Mouse (Mus musculus): ENCODE measurements around the gene Gm13279. TPM values are rescaled to one million over a fixed set of nuclear protein-coding genes. Genes with fewer than 3 reads are reported as not detected.
"Not testable (repeated sequence)": the region's sequence is repeated elsewhere in the genome, so short reads cannot be mapped to it uniquely, and the experiment has no call there.

Gene Gm13279
- polyA plus RNA-seq, 1 experiment from 2014 or later = not detected

GRCm38 (mm10) chr4:88762341-88762740 lies 34.9 kb upstream of the Gm13279 start:
- H3K27ac ChIP-seq; H3K9ac ChIP-seq; H3K4me1 ChIP-seq (replicated peaks; ENCODE audit: control insufficient read depth, insufficient read depth, low read length); H3K9me3 ChIP-seq (ENCODE audit: control insufficient read depth, low read length); H3K4me3 ChIP-seq (replicated peaks; ENCODE audit: low read length); ATAC-seq (ENCODE audit: low FRiP score); H3K4me2 ChIP-seq (replicated peaks); H3K27me3 ChIP-seq (ENCODE audit: control insufficient read depth, insufficient read depth, low read length); H3K36me3 ChIP-seq (replicated peaks; ENCODE audit: control insufficient read depth, insufficient read depth); DNase-seq (ENCODE audit: low spot score): not testable (repeated sequence)
- 55% methylated on average over 9 of the region's 9 CpGs for WGBS

DNA sequence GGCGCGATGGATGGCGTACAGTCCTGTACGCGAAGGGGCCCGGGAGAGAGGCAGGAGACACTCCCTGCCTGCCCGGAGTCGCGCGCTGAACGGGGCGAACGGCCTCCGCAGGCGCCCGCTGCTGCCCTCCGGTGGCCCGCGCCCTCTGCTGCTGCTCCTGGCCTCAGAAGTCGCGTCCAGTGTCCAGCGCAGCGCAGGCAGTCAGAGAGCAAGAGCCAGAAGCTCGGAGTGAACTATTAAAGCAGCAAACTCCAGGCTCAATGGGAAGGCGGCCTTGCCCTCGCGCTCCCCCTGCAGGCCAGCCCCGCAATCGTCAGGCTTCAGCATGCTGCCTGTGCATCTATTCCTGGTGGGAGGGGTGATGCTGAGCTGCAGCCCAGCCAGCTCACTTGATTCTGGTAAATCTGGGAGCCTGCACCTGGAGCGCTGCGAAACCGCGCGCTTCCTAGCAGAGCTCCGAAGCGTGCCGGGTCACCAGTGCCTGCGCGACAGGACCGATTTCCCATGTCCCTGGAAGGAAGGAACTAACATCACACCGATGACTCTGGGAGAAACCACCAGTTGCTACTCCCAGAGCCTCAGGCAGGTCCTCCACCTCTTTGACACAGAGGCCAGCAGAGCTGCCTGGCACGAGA lies 33.7 kb upstream of the Gm13279 start:
- not testable (repeated sequence) for ATAC-seq (ENCODE audit: low FRiP score); H3K9me3 ChIP-seq (ENCODE audit: control insufficient read depth, low read length); H3K36me3 ChIP-seq (replicated peaks; ENCODE audit: control insufficient read depth, insufficient read depth); H3K4me1 ChIP-seq (replicated peaks; ENCODE audit: control insufficient read depth, insufficient read depth, low read length); H3K27ac ChIP-seq; H3K9ac ChIP-seq; H3K27me3 ChIP-seq (ENCODE audit: control insufficient read depth, insufficient read depth, low read length)
- H3K4me3 ChIP-seq (replicated peaks; ENCODE audit: low read length) = peak overlapping the region; percentile 31
- DNase-seq (ENCODE audit: low spot score) = peak; percentile 56
- H3K4me2 ChIP-seq (replicated peaks) = peak overlapping the region; percentile 56
- 4% methylated on average over 22 of the region's 42 CpGs for WGBS

- no CpG with 5 or more reads among the region's 32 CpGs for WGBS
- DNase-seq (ENCODE audit: low spot score); H3K9ac ChIP-seq; H3K4me3 ChIP-seq (replicated peaks; ENCODE audit: low read length); H3K4me2 ChIP-seq (replicated peaks); H3K27me3 ChIP-seq (ENCODE audit: control insufficient read depth, insufficient read depth, low read length); H3K9me3 ChIP-seq (ENCODE audit: control insufficient read depth, low read length); H3K27ac ChIP-seq; ATAC-seq (ENCODE audit: low FRiP score); H3K4me1 ChIP-seq (replicated peaks; ENCODE audit: control insufficient read depth, insufficient read depth, low read length); H3K36me3 ChIP-seq (replicated peaks; ENCODE audit: control insufficient read depth, insufficient read depth): not testable (repeated sequence)
Observed at GRCm38 (mm10) chr4:88773534-88773933, 23.7 kb upstream of the Gm13279 start, which contains the start of gene Gm13290. Gene Gm13290, plus strand, starts transcription at chr4:88773834.

- not testable (repeated sequence) for H3K4me2 ChIP-seq (replicated peaks); DNase-seq (ENCODE audit: low spot score); H3K9me3 ChIP-seq (ENCODE audit: control insufficient read depth, low read length); H3K36me3 ChIP-seq (replicated peaks; ENCODE audit: control insufficient read depth, insufficient read depth); H3K4me1 ChIP-seq (replicated peaks; ENCODE audit: control insufficient read depth, insufficient read depth, low read length); H3K9ac ChIP-seq; ATAC-seq (ENCODE audit: low FRiP score); H3K4me3 ChIP-seq (replicated peaks; ENCODE audit: low read length); H3K27me3 ChIP-seq (ENCODE audit: control insufficient read depth, insufficient read depth, low read length); H3K27ac ChIP-seq
- WGBS = no CpG with 5 or more reads among the region's 29 CpGs
Observed at GRCm38 (mm10) chr4:88776622-88777021, 20.6 kb upstream of the Gm13279 start, which contains the start of gene Gm13289. Gene Gm13289, plus strand, starts transcription at chr4:88776922.

DNA sequence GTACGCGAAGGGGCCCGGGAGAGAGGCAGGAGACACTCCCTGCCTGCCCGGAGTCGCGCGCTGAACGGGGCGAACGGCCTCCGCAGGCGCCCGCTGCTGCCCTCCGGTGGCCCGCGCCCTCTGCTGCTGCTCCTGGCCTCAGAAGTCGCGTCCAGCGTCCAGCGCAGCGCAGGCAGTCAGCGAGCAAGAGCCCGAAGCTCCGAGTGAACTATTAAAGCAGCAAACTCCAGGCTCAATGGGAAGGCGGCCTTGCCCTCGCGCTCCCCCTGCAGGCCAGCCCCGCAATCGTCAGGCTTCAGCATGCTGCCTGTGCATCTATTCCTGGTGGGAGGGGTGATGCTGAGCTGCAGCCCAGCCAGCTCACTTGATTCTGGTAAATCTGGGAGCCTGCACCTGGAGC lies 17.6 kb upstream of the Gm13279 start, which contains the start of gene Gm13272:
TSS of gene Gm13272 (plus strand) at position 301 of the 400 bp plus-strand sequence.
- H3K4me2 ChIP-seq (replicated peaks); H3K27ac ChIP-seq; H3K36me3 ChIP-seq (replicated peaks; ENCODE audit: control insufficient read depth, insufficient read depth); H3K9me3 ChIP-seq (ENCODE audit: control insufficient read depth, low read length); ATAC-seq (ENCODE audit: low FRiP score); H3K4me1 ChIP-seq (replicated peaks; ENCODE audit: control insufficient read depth, insufficient read depth, low read length); H3K27me3 ChIP-seq (ENCODE audit: control insufficient read depth, insufficient read depth, low read length); H3K4me3 ChIP-seq (replicated peaks; ENCODE audit: low read length); H3K9ac ChIP-seq; DNase-seq (ENCODE audit: low spot score): not testable (repeated sequence)
- WGBS = no CpG with 5 or more reads among the region's 29 CpGs

DNA sequence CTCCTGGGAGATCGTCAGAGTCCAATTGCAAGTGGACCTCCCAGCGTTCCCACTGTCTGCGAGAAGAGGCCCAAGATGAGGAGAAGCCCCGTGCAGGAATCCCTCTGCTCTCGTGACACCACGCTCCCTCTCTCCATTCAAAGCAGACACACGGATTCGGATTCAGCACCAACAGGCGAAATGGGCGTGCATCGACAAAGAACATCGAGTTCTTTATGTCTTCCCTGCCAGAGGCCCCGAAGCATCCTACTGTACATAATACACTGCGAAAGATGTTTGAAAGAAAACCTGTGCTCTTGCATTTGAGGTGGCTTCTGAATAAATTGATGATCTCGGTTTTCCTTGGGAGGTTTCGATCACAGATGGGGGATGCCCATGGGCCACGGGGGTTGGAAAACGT lies 16.9 kb upstream of the Gm13279 start:
- not testable (repeated sequence) for H3K4me1 ChIP-seq (replicated peaks; ENCODE audit: control insufficient read depth, insufficient read depth, low read length); ATAC-seq (ENCODE audit: low FRiP score); H3K36me3 ChIP-seq (replicated peaks; ENCODE audit: control insufficient read depth, insufficient read depth); H3K27me3 ChIP-seq (ENCODE audit: control insufficient read depth, insufficient read depth, low read length); H3K27ac ChIP-seq; H3K9ac ChIP-seq; DNase-seq (ENCODE audit: low spot score); H3K9me3 ChIP-seq (ENCODE audit: control insufficient read depth, low read length); H3K4me3 ChIP-seq (replicated peaks; ENCODE audit: low read length); H3K4me2 ChIP-seq (replicated peaks)
- 45% methylated on average over 12 of the region's 18 CpGs for WGBS

GRCm38 (mm10) chr4:88781831-88782230 lies 15.4 kb upstream of the Gm13279 start, which contains the start of gene Ifnz:
Gene Ifnz, plus strand, starts transcription at chr4:88782131.
- 20% methylated on average over 4 of the region's 7 CpGs for WGBS
- not testable (repeated sequence) for H3K36me3 ChIP-seq (replicated peaks; ENCODE audit: control insufficient read depth, insufficient read depth); DNase-seq (ENCODE audit: low spot score); H3K27ac ChIP-seq; H3K27me3 ChIP-seq (ENCODE audit: control insufficient read depth, insufficient read depth, low read length); H3K9ac ChIP-seq; ATAC-seq (ENCODE audit: low FRiP score); H3K9me3 ChIP-seq (ENCODE audit: control insufficient read depth, low read length); H3K4me3 ChIP-seq (replicated peaks; ENCODE audit: low read length); H3K4me1 ChIP-seq (replicated peaks; ENCODE audit: control insufficient read depth, insufficient read depth, low read length)
- H3K4me2 ChIP-seq (replicated peaks) = peak within 1 kb of the TSS; percentile 40

DNA sequence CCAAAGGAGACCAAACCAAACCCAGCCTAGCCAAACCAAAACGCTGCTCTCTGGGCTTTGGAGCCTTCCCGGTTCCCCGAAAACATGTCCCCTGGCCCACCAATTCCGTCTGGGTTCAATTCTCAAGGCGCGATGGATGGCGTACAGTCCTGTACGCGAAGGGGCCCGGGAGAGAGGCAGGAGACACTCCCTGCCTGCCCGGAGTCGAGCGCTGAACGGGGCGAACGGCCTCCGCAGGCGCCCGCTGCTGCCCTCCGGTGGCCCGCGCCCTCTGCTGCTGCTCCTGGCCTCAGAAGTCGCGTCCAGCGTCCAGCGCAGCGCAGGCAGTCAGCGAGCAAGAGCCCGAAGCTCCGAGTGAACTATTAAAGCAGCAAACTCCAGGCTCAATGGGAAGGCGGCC lies 14.9 kb upstream of the Gm13279 start:
- H3K9ac ChIP-seq; H3K4me1 ChIP-seq (replicated peaks; ENCODE audit: control insufficient read depth, insufficient read depth, low read length); H3K4me3 ChIP-seq (replicated peaks; ENCODE audit: low read length); ATAC-seq (ENCODE audit: low FRiP score); H3K9me3 ChIP-seq (ENCODE audit: control insufficient read depth, low read length); H3K27ac ChIP-seq; H3K27me3 ChIP-seq (ENCODE audit: control insufficient read depth, insufficient read depth, low read length); DNase-seq (ENCODE audit: low spot score); H3K36me3 ChIP-seq (replicated peaks; ENCODE audit: control insufficient read depth, insufficient read depth): not testable (repeated sequence)
- WGBS = no CpG with 5 or more reads among the region's 31 CpGs
- peak overlapping the region; percentile 40 for H3K4me2 ChIP-seq (replicated peaks)

DNA sequence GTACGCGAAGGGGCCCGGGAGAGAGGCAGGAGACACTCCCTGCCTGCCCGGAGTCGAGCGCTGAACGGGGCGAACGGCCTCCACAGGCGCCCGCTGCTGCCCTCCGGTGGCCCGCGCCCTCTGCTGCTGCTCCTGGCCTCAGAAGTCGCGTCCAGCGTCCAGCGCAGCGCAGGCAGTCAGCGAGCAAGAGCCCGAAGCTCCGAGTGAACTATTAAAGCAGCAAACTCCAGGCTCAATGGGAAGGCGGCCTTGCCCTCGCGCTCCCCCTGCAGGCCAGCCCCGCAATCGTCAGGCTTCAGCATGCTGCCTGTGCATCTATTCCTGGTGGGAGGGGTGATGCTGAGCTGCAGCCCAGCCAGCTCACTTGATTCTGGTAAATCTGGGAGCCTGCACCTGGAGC lies 11.8 kb upstream of the Gm13279 start, which contains the start of gene Gm13276:
TSS of gene Gm13276 (plus strand) at position 301 of the 400 bp plus-strand sequence.
- H3K4me1 ChIP-seq (replicated peaks; ENCODE audit: control insufficient read depth, insufficient read depth, low read length); H3K36me3 ChIP-seq (replicated peaks; ENCODE audit: control insufficient read depth, insufficient read depth); ATAC-seq (ENCODE audit: low FRiP score); H3K9ac ChIP-seq; H3K4me2 ChIP-seq (replicated peaks); H3K9me3 ChIP-seq (ENCODE audit: control insufficient read depth, low read length); H3K27ac ChIP-seq; H3K27me3 ChIP-seq (ENCODE audit: control insufficient read depth, insufficient read depth, low read length); H3K4me3 ChIP-seq (replicated peaks; ENCODE audit: low read length); DNase-seq (ENCODE audit: low spot score): not testable (repeated sequence)
- no CpG with 5 or more reads among the region's 27 CpGs for WGBS

All from hindbrain, embryonic 14.5 days (tissue).